Mouse (Mus musculus) activated CD4-positive, CD25-positive, alpha-beta regulatory T cell, adult 9 weeks (primary cell): ENCODE data around the gene Olfr1112. TPM values are rescaled to one million over a fixed set of nuclear protein-coding genes. Genes with fewer than 3 reads are reported as not detected.

Experiments
- polyA plus RNA-seq: library from polyadenylated mRNA; unstranded; fragments of 100-300 nt; shearing (Covaris generic); gene quantifications from one replicate; pipeline ENCODE4 v1.2.1, GENCODE M21; 2017

The Olfr1112 gene
- not detected for polyA plus RNA-seq

DNA sequence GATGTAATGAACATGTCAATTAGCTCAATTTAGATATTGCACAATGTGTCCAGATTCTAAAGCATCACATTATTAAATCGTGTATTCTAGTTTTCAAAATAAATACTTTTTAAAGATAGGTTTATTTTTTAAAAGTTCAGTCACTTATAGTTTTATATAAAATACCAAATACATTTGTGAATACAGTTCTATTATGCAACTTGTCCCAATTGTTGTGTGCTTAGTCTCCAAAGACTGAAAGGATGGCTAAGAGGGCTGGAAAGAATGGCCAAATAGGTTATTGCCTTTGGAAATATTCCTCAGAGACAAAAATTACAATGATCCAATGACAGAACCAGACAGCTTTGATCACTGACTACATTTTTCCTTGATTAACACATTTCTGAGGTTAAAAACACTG lies at the start of gene Olfr1112:
Olfr1112 (plus strand) TSS at position 301 of the 400 bp plus-strand sequence.

DNA sequence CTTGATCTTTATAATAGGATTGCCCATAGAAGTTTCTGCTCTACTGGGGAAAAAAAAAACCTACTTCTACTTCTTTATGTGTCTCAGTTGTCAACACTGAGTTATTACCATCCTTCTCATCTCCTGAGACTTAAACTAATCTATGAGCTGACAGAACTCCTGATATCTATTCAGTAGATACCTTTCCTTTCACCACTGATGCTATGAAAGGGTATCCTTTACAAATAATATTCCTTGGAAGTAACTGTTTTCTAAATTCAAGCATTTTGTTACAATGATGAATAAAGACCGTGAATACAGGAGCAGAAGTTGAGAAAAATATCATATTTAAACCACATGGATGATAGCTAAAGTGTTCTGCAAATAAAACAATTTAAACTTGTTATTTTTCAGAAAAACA lies 47.4 kb upstream of the Olfr1112 start, which contains the start of gene Olfr1110:
Olfr1110 (minus strand) TSS at position 101 of the 400 bp plus-strand sequence.

DNA sequence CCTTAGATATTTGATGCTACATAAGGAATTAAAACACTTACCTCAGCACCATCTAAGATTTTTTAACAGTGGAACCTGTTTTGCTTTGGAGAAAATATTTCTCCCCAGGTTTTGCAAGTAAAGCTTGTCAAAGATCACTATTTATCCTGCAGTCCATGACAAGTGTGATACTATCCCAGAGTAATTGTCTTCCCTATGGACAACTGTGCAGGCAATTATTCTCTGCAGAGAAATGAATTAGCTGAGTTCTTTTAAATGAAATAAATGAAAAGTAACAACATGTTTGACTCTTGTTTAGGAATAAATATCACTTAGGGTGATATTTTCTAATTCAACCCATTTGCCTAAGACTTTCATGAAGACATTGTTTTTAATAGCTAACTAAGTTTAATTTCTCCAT lies 35.1 kb upstream of the Olfr1112 start, which contains the start of gene Olfr1111:
Olfr1111 (minus strand) TSS at position 101 of the 400 bp plus-strand sequence.

DNA sequence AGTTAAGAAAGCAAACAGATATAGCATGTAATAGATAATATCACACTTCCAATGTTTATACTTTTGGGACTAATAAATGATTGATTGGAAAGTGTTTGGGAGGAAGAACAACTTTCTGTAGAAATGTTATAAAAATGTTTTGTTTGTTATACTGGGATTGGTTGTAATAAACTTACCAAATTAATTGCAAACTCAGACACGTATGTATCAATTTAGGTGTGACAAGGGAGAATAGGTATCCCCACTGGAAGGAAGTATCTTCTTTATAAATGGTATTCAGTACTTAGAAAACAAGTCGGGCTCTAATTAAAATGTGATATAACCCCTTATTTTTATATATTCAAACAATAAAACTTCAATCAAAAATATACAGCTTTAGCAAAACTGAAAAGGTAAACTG lies 21.1 kb downstream of the Olfr1112 start, which contains the start of gene Olfr1113:
Olfr1113 (plus strand) TSS at position 301 of the 400 bp plus-strand sequence.

Other genes with a start within 250 kb of the Olfr1112 start
- not detected for gene Olfr1099, start 227.1 kb upstream of the Olfr1112 start, polyA plus RNA-seq
- not detected for gene Olfr1100, start 207.8 kb upstream of the Olfr1112 start, polyA plus RNA-seq
- gene Olfr1101, start 196.6 kb upstream of the Olfr1112 start, polyA plus RNA-seq: not detected
- gene Olfr1102, start 189.4 kb upstream of the Olfr1112 start, polyA plus RNA-seq: not detected
- not detected for gene Olfr1104, start 160.7 kb upstream of the Olfr1112 start, polyA plus RNA-seq
- not detected for gene Olfr1105, start 151.3 kb upstream of the Olfr1112 start, polyA plus RNA-seq
- gene Olfr1106, start 135.5 kb upstream of the Olfr1112 start, polyA plus RNA-seq: not detected
- gene Olfr1107, start 112.0 kb upstream of the Olfr1112 start, polyA plus RNA-seq: not detected
- not detected for gene Olfr1109, start 91.8 kb upstream of the Olfr1112 start, polyA plus RNA-seq
- not detected for gene Olfr259, start 73.2 kb upstream of the Olfr1112 start, polyA plus RNA-seq
- gene Olfr1110, start 47.5 kb upstream of the Olfr1112 start, polyA plus RNA-seq: not detected
- gene Olfr1111, start 35.2 kb upstream of the Olfr1112 start, polyA plus RNA-seq: not detected
- not detected for gene Olfr1113, start 21.2 kb downstream of the Olfr1112 start, polyA plus RNA-seq
- not detected for gene Olfr1115, start 60.2 kb downstream of the Olfr1112 start, polyA plus RNA-seq
- gene Olfr1116, start 79.7 kb downstream of the Olfr1112 start, polyA plus RNA-seq: not detected
- gene Olfr1118, start 119.8 kb downstream of the Olfr1112 start, polyA plus RNA-seq: not detected
- gene Olfr1120, start 167.0 kb downstream of the Olfr1112 start, polyA plus RNA-seq: not detected
- gene Olfr1121, start 182.1 kb downstream of the Olfr1112 start, polyA plus RNA-seq: not detected
- not detected for gene Olfr1122, start 198.1 kb downstream of the Olfr1112 start, polyA plus RNA-seq
- not detected for gene Olfr1123, start 228.8 kb downstream of the Olfr1112 start, polyA plus RNA-seq
- gene Olfr1124, start 242.5 kb downstream of the Olfr1112 start, polyA plus RNA-seq: not detected